In the genomic region with DNA sequence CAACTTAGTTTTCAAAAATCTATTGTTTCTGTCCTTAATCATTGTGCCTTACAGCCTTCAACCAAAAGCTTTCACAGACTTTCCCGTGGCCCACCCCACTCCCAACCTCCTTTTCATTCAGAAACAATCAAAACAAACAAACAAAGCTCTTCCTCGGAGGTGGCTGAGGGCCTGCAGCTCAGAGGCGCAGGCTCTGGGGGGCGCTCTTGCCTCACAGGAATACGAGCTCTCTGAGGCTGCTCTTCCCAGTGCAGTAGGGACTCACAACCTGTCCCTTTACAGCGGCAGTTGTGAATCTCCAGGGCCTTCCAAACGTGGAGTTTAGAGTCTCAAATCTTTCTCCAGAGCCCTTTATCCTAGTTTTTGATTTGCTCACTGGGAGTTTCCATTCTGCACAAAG, we compare ENCODE assay signal across 8 mouse cellular contexts.
A peak's percentile ranks its signal among the peaks of the same experiment; 100 is the strongest.
DNase-seq lines count a peak whose midpoint lies in the region; ATAC-seq and TF ChIP-seq lines count a peak whose summit lies in the region.

No protein-coding gene starts in this region.

- H3K9ac ChIP-seq in ES-Bruce4 (ENCODE audit: low read depth, poor library complexity, severe bottlenecking): no peak overlapping the region
- no peak overlapping the region for H3K9ac ChIP-seq in embryonic facial prominence, embryonic 15.5 days

- WGBS in bone marrow, adult 2 months: 4% methylated on average over 7 of the region's 7 CpGs
- 9% methylated on average over 7 of the region's 7 CpGs for WGBS in embryonic facial prominence, embryonic 15.5 days

- H3K4me2 ChIP-seq in embryonic facial prominence, embryonic 15.5 days (replicated peaks): no peak overlapping the region

- no peaks in the 10 kb centered on the region for H3K27me3 ChIP-seq in ES-Bruce4 (ENCODE audit: control insufficient read depth, insufficient read depth, low read length, poor library complexity, severe bottlenecking)
- no peaks in the 10 kb centered on the region for H3K27me3 ChIP-seq in embryonic facial prominence, embryonic 15.5 days

- no peaks in the 10 kb centered on the region for H3K4me1 ChIP-seq in ES-Bruce4 (ENCODE audit: control insufficient read depth, insufficient read depth, low read length)
- peaks cover 2% of the 10 kb centered on the region; the same call in 1 of the 2 replicates for H3K4me1 ChIP-seq in bone marrow, adult 2 months (ENCODE audit: control insufficient read depth, insufficient read depth, low read length)
- H3K4me1 ChIP-seq in embryonic facial prominence, embryonic 15.5 days: peaks cover 11% of the 10 kb centered on the region

- no peak for TF ChIP-seq POLR2A in ES-Bruce4 (IDR thresholded peaks at IDR 0.05; ENCODE audit: insufficient read depth, low read length)
- no peak for TF ChIP-seq POLR2A in bone marrow, adult 2 months (IDR thresholded peaks at IDR 0.05; ENCODE audit: borderline replicate concordance, control insufficient read depth, low read depth, low read length)

- 0 out of 2 replicates have a peak, but pooled peaks have one; percentile 35 for TF ChIP-seq EP300 in ES-Bruce4 (IDR thresholded peaks at IDR 0.05; ENCODE audit: insufficient read depth, low read depth, low read length)

- no peaks in the 10 kb centered on the region for H3K36me3 ChIP-seq in ES-Bruce4 (ENCODE audit: control insufficient read depth, insufficient read depth, low read length, poor library complexity, severe bottlenecking)
- H3K36me3 ChIP-seq in embryonic facial prominence, embryonic 15.5 days: no peaks in the 10 kb centered on the region

- ATAC-seq in embryonic facial prominence, embryonic 15.5 days (ENCODE audit: insufficient number of reproducible peaks, low FRiP score, low TSS enrichment, low read depth): 0 out of 2 replicates have a peak, but pooled peaks have one; percentile 53
- ATAC-seq in hematopoietic stem cell, adult 5-6 weeks (replicated peaks in 1 of 2; ENCODE audit: insufficient read depth in 1 of 2, low FRiP score in 2 of 2, low TSS enrichment in 1 of 2, low read depth in 1 of 2, poor library complexity in 2 of 2, severe bottlenecking in 2 of 2): peak; percentile 63 to 69

- no peak overlapping the region for H3K4me3 ChIP-seq in ES-Bruce4 (ENCODE audit: low read depth, low read length)
- no peak overlapping the region for H3K4me3 ChIP-seq in bone marrow, adult 2 months (replicated peaks; ENCODE audit: control insufficient read depth, low read depth, low read length)
- H3K4me3 ChIP-seq in embryonic facial prominence, embryonic 15.5 days (replicated peaks): no peak overlapping the region
- no peak overlapping the region for H3K4me3 ChIP-seq in layer of hippocampus, adult 2 months

- no peaks in the 10 kb centered on the region for H3K9me3 ChIP-seq in ES-Bruce4 (replicated peaks; ENCODE audit: control insufficient read depth, insufficient read depth, low read length, poor library complexity, severe bottlenecking)
- no peaks in the 10 kb centered on the region for H3K9me3 ChIP-seq in embryonic facial prominence, embryonic 15.5 days (replicated peaks)

- TF ChIP-seq CTCF in ES-Bruce4 (IDR thresholded peaks at IDR 0.05; ENCODE audit: low read depth, low read length): peak; percentile 89
- peak; percentile 91 for TF ChIP-seq CTCF in bone marrow, adult 2 months (IDR thresholded peaks at IDR 0.05; ENCODE audit: control insufficient read depth, insufficient read depth, low read length)
- TF ChIP-seq CTCF in layer of hippocampus, adult 2 months (conservative IDR thresholded peaks at IDR 0.05): peak; percentile 100

- peak; percentile 58 to 82 for DNase-seq in layer of hippocampus, adult 2 months (ENCODE audit: low spot score in 2 of 2)
- DNase-seq in lung, postnatal 10 days: peak; percentile 73
- DNase-seq in retina, adult 2 months (ENCODE audit: low read depth, low spot score): peak; percentile 61
- peak; percentile 93 for DNase-seq in thymus, postnatal 4 days

- H3K27ac ChIP-seq in ES-Bruce4 (ENCODE audit: insufficient read depth, low read length): no peak overlapping the region
- no peak overlapping the region for H3K27ac ChIP-seq in bone marrow, adult 2 months (ENCODE audit: control insufficient read depth, insufficient read depth, low read depth, low read length, poor library complexity)
- H3K27ac ChIP-seq in embryonic facial prominence, embryonic 15.5 days (replicated peaks): no peak overlapping the region
- H3K27ac ChIP-seq in layer of hippocampus, adult 2 months: 0 out of 2 replicates have a peak overlapping the region, but pooled peaks have one; percentile 12
